Mouse (Mus musculus): ENCODE measurements around the gene Ubn1. TPM values are rescaled to one million over a fixed set of nuclear protein-coding genes. Genes with fewer than 3 reads are reported as not detected.
A peak's percentile ranks its signal among the peaks of the same experiment; 100 is the strongest.

Gene Ubn1
- polyA plus RNA-seq (2015; fragmentation: Nextera tagmentation; extraction: Ambion mirVana): 13.0 and 13.9 TPM in 2 replicates

- peak within 1 kb of the TSS; percentile 95 for H3K27ac ChIP-seq (replicated peaks)
- no peaks in the 10 kb centered on the region for H3K9me3 ChIP-seq
- peak within 1 kb of the TSS; percentile 66 for H3K4me3 ChIP-seq
- peak; percentile 100 for ATAC-seq (ENCODE audit: low FRiP score, low read depth)
- WGBS: under 1% methylated on average over 52 of the region's 56 CpGs
- H3K4me2 ChIP-seq: peak within 1 kb of the TSS; percentile 88
- H3K27me3 ChIP-seq: no peaks in the 10 kb centered on the region
- peak within 1 kb of the TSS; percentile 90 for H3K9ac ChIP-seq
- peaks cover 34% of the 10 kb centered on the region for H3K36me3 ChIP-seq
- H3K4me1 ChIP-seq (replicated peaks): peaks cover 37% of the 10 kb centered on the region
Observed at GRCm38 (mm10) chr16:5049774-5050234, at the start of gene Ubn1, which contains the start of gene Glyr1. Ubn1 (plus strand) TSS chr16:5050057. Glyr1 (minus strand) TSS chr16:5049863.

- Histone ChIP-seq H3K4me3 (no peak overlapping the region), H3K9me3 (no peaks in the 10 kb centered on the region), H3K27ac (replicated peaks) (no peak overlapping the region), H3K27me3 (no peaks in the 10 kb centered on the region), H3K4me1 (replicated peaks) (no peaks in the 10 kb centered on the region), H3K36me3 (no peaks in the 10 kb centered on the region), H3K9ac (no peak overlapping the region), H3K4me2 (no peak overlapping the region)
- WGBS: 78% methylated on average over 3 of the region's 3 CpGs
- no peak for ATAC-seq (ENCODE audit: low FRiP score, low read depth)
Observed at GRCm38 (mm10) chr16:5000611-5001010, 49.2 kb upstream of the Ubn1 start.

- no peak within 1 kb of the TSS for H3K9ac ChIP-seq
- 58% methylated on average over 5 of the region's 5 CpGs for WGBS
- H3K4me2 ChIP-seq: no peak within 1 kb of the TSS
- no peak for ATAC-seq (ENCODE audit: low FRiP score, low read depth)
- H3K4me3 ChIP-seq: no peak within 1 kb of the TSS
- no peak within 1 kb of the TSS for H3K27ac ChIP-seq (replicated peaks)
- H3K36me3 ChIP-seq: no peaks in the 10 kb centered on the region
- H3K4me1 ChIP-seq (replicated peaks): peaks cover 7% of the 10 kb centered on the region
- H3K9me3 ChIP-seq: no peaks in the 10 kb centered on the region
- no peaks in the 10 kb centered on the region for H3K27me3 ChIP-seq
Observed at GRCm38 (mm10) chr16:5007067-5007466, 42.8 kb upstream of the Ubn1 start, which contains the start of gene Smim22. Smim22 (plus strand) TSS chr16:5007288.

- 54% methylated on average over 6 of the region's 6 CpGs for WGBS
Observed at GRCm38 (mm10) chr16:5007492-5007891, 42.4 kb upstream of the Ubn1 start.

DNA sequence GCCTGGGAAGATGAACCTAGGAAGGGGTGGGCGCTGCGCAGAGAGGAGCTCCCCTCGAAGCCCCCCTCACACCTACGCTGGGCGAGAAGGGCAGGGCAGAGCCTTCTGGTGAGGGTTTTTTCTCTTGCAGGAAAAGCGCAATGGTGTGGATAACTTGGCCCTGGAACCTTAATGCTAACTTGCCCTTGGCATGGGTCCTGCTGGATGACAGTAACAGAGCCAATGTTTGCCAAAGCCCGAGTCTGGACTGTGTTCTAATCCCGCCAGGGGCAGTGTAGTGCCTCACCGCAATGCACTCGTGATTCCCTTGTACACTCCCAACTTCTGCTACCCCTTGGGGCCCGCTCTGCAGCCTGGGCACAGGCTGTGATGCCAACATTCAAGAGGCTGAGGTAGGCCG, 41.8 kb upstream of the Ubn1 start:
- WGBS: 90% methylated on average over 12 of the region's 12 CpGs
- H3K27ac ChIP-seq (replicated peaks): no peak overlapping the region
- no peak overlapping the region for H3K4me2 ChIP-seq
- H3K9me3 ChIP-seq: no peaks in the 10 kb centered on the region
- ATAC-seq (ENCODE audit: low FRiP score, low read depth): no peak
- H3K9ac ChIP-seq: no peak overlapping the region
- no peak overlapping the region for H3K4me3 ChIP-seq
- H3K36me3 ChIP-seq: no peaks in the 10 kb centered on the region
- H3K4me1 ChIP-seq (replicated peaks): peaks cover 17% of the 10 kb centered on the region
- H3K27me3 ChIP-seq: no peaks in the 10 kb centered on the region

More at GRCm38 (mm10) chr16:5007492-5007891, 42.4 kb upstream of the Ubn1 start:
- ATAC-seq (ENCODE audit: low FRiP score, low read depth): no peak
- no peak overlapping the region for H3K4me2 ChIP-seq
- peaks cover 12% of the 10 kb centered on the region for H3K4me1 ChIP-seq (replicated peaks)
- H3K27me3 ChIP-seq: no peaks in the 10 kb centered on the region
- H3K4me3 ChIP-seq: no peak overlapping the region
- H3K9me3 ChIP-seq: no peaks in the 10 kb centered on the region
- H3K27ac ChIP-seq (replicated peaks): no peak overlapping the region
- no peak overlapping the region for H3K9ac ChIP-seq
- H3K36me3 ChIP-seq: no peaks in the 10 kb centered on the region

DNA sequence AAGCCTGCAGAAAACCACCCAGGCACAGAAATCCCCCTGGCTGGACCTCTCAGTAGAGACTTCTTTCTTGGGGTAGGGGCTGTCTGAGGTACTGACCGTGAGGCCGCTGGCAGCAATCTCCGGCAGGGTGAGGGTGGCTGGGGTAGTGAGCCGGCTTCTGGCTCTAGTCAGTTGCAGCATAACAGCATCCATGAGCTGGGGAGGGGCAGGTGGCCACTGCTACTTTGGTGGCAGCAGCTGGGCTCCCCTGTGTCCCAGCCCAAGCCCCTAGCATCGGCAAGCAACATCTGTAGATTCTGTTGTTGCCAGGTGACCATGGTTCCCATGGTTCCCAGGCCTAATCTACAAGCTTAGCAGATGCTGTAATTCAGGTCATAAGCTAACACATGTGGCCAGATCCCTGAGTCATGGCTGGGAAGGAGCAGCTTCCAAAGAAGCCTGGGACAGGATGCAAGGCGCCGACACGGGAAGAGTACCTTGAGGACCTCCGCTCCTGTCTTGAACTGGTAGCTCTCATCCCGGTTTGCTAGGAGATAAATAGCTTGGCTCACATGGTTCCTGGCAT, 39.4 kb upstream of the Ubn1 start:
- no peak overlapping the region for H3K9ac ChIP-seq
- no peaks in the 10 kb centered on the region for H3K27me3 ChIP-seq
- no peak overlapping the region for H3K4me3 ChIP-seq
- H3K36me3 ChIP-seq: peaks cover 12% of the 10 kb centered on the region
- WGBS: 75% methylated on average over 10 of the region's 10 CpGs
- H3K4me2 ChIP-seq: no peak overlapping the region
- H3K9me3 ChIP-seq: no peaks in the 10 kb centered on the region
- ATAC-seq (ENCODE audit: low FRiP score, low read depth): no peak
- no peak overlapping the region for H3K27ac ChIP-seq (replicated peaks)
- H3K4me1 ChIP-seq (replicated peaks): peaks cover 17% of the 10 kb centered on the region

GRCm38 (mm10) chr16:5011285-5011684, 38.6 kb upstream of the Ubn1 start:
- Histone ChIP-seq H3K4me2 (no peak overlapping the region), H3K27me3 (no peaks in the 10 kb centered on the region), H3K36me3 (peaks cover 20% of the 10 kb centered on the region), H3K27ac (replicated peaks) (no peak overlapping the region), H3K9ac (no peak overlapping the region), H3K4me1 (replicated peaks) (peaks cover 17% of the 10 kb centered on the region), H3K4me3 (no peak overlapping the region), H3K9me3 (no peaks in the 10 kb centered on the region)
- ATAC-seq (ENCODE audit: low FRiP score, low read depth): no peak
- WGBS: 90% methylated on average over 7 of the region's 7 CpGs

DNA sequence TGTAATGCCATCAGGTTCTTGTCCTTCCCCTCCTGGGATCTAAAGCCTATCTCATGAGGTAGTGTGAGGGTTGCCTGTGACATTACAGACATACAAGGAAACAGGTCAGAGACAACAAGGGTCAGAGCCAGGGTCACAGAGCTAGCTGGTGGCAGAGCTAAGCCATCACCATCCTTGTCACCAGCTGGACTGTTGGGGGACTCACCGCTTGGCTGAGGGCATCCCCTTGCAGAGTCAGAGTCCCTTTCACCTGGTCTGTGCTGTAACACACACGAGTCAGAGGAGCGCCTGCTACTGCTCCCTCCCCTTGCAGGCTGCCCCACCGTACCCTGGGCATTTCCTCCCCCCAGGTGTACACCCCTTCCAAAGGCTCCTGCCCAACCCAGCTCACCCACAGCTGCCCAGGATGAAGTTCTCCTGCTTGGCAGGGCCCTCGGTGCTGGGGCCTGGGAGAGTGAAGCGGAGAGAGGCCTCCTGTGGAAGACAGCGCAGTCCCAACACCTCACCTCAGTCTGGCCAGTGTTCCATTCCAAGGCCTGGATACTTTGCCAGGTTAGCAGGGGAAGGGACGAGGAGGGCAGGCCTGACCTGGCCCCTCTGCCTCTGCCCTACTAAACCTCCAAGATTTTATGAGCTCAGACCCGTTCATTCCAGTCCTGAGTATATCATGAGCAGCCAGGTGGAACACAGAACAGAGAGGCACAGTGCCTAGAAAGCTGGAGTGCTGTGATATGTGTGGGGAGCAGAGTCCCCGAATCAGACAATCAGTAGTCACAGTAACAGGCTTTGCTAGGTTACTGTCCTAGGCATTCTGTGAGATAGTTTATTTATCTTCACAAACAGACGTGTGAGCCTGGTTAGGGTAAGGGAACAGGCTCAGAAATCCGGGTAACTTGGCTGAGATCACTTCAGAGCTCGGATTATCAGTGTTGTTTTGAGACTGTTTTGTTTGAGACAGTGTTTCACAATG, 37.5 kb upstream of the Ubn1 start:
- no peak for ATAC-seq (ENCODE audit: low FRiP score, low read depth)
- no peaks in the 10 kb centered on the region for H3K9me3 ChIP-seq
- 53% methylated on average over 13 of the region's 13 CpGs for WGBS
- H3K9ac ChIP-seq: peak overlapping the region; percentile 65
- peak overlapping the region; percentile 74 for H3K4me2 ChIP-seq
- H3K4me3 ChIP-seq: peak overlapping the region; percentile 72
- peak overlapping the region; percentile 89 for H3K27ac ChIP-seq (replicated peaks)
- peaks cover 30% of the 10 kb centered on the region for H3K36me3 ChIP-seq
- H3K27me3 ChIP-seq: no peaks in the 10 kb centered on the region
- peaks cover 17% of the 10 kb centered on the region for H3K4me1 ChIP-seq (replicated peaks)

- Histone ChIP-seq H3K36me3 (peaks cover 38% of the 10 kb centered on the region), H3K27me3 (no peaks in the 10 kb centered on the region), H3K4me2 (peak within 1 kb of the TSS; percentile 74), H3K4me1 (replicated peaks) (peaks cover 17% of the 10 kb centered on the region), H3K9ac (peak within 1 kb of the TSS; percentile 65), H3K27ac (replicated peaks) (peak within 1 kb of the TSS; percentile 89), H3K9me3 (no peaks in the 10 kb centered on the region), H3K4me3 (peak within 1 kb of the TSS; percentile 72)
- ATAC-seq (ENCODE audit: low FRiP score, low read depth): peak; percentile 99
- under 1% methylated on average over 63 of the region's 63 CpGs for WGBS
Observed at GRCm38 (mm10) chr16:5013054-5013838, 36.6 kb upstream of the Ubn1 start, which contains the start of gene Rogdi. Rogdi (minus strand) TSS chr16:5013553.

DNA sequence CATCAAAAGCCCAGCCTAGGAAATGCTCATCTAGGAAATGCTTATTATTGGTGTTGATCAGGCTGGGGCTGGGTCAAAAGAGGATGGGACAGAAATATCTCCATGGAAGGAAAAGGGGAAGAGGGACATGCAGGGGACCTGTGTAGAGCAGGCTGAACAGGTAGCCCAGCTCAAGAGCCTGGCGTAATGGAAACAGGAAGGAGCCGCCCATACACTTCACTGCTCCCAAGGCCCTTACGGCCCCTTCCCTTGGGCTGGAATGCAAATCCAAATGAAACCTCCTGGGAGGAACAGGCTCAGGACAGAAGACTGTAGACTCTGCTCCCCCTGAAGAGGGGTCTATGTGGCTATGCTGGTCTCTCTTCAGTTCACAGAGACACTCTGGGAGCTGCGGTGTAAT, 35.3 kb upstream of the Ubn1 start:
- ATAC-seq (ENCODE audit: low FRiP score, low read depth): no peak

GRCm38 (mm10) chr16:5024021-5024420, 25.8 kb upstream of the Ubn1 start:
- no peak for ATAC-seq (ENCODE audit: low FRiP score, low read depth)
- no peaks in the 10 kb centered on the region for H3K4me1 ChIP-seq (replicated peaks)
- no peak overlapping the region for H3K4me2 ChIP-seq
- H3K27ac ChIP-seq (replicated peaks): no peak overlapping the region
- H3K27me3 ChIP-seq: no peaks in the 10 kb centered on the region
- no peak overlapping the region for H3K9ac ChIP-seq
- H3K36me3 ChIP-seq: peaks cover 92% of the 10 kb centered on the region
- no peaks in the 10 kb centered on the region for H3K9me3 ChIP-seq
- WGBS: 96% methylated on average over 3 of the region's 3 CpGs
- no peak overlapping the region for H3K4me3 ChIP-seq

More for the DNA sequence above, 35.3 kb upstream of the Ubn1 start:
- Histone ChIP-seq H3K4me2 (no peak overlapping the region), H3K36me3 (peaks cover 52% of the 10 kb centered on the region), H3K9me3 (no peaks in the 10 kb centered on the region), H3K9ac (no peak overlapping the region), H3K27me3 (no peaks in the 10 kb centered on the region), H3K4me1 (replicated peaks) (peaks cover 17% of the 10 kb centered on the region), H3K27ac (replicated peaks) (no peak overlapping the region), H3K4me3 (no peak overlapping the region)
- 85% methylated on average over 4 of the region's 4 CpGs for WGBS

Data from hindbrain, embryonic 15.5 days (tissue).